Mouse (Mus musculus) heart, postnatal 0 days (tissue): ENCODE results near the gene Chm. TPM values are rescaled to one million over a fixed set of nuclear protein-coding genes. Genes with fewer than 3 reads are reported as not detected.

Experiments used
- ATAC-seq: fragments of 200-750 bp; cut with Nextera tagmentation; 2 replicates; pipeline ENCODE4 v1.8.0; 2017; ENCODE audit warnings: low read depth, moderate number of reproducible peaks, moderate library complexity; ENCODE audit not compliant: insufficient read depth
- DNase-seq: peaks from one replicate; pipeline ENCODE4 v3.0.0-alpha.2; 2016; ENCODE audit warnings: low spot score
- H3K27ac ChIP-seq: fragments of 300-500 bp; sonication (generic); 2 replicates; pipeline ENCODE4 v1.5.1; 2014; ENCODE audit warnings: low read depth, mild to moderate bottlenecking
- H3K27me3 ChIP-seq: fragments of 300-500 bp; sonication (generic); 2 replicates; pipeline ENCODE4 v1.6.1; 2014; ENCODE audit warnings: low read length, mixed read lengths; ENCODE audit not compliant: control insufficient read depth, insufficient read depth
- H3K36me3 ChIP-seq: fragments of 300-500 bp; sonication (generic); replicated peaks from 2 replicates; pipeline ENCODE4 v1.6.1; 2014; ENCODE audit warnings: low read length, mixed read lengths; ENCODE audit not compliant: control insufficient read depth, insufficient read depth
- H3K4me1 ChIP-seq: fragments of 300-500 bp; sonication (generic); 2 replicates; pipeline ENCODE4 v1.6.1; 2014; ENCODE audit warnings: antibody characterized with exemption; ENCODE audit not compliant: control insufficient read depth, insufficient read depth
- H3K4me2 ChIP-seq: fragments of 300-500 bp; sonication (generic); 2 replicates; pipeline ENCODE4 v1.6.1; 2014; ENCODE audit warnings: low read depth, mild to moderate bottlenecking, low read length, moderate library complexity
- H3K4me3 ChIP-seq: fragments of 300-500 bp; sonication (generic); 2 replicates; pipeline ENCODE4 v1.5.1; 2014; ENCODE audit warnings: low read depth, low read length
- H3K9ac ChIP-seq: fragments of 300-500 bp; sonication (generic); replicated peaks from 2 replicates; pipeline ENCODE4 v1.6.1; 2014; ENCODE audit warnings: low read depth, low read length, mixed read lengths
- H3K9me3 ChIP-seq: fragments of 300-500 bp; sonication (generic); replicated peaks from 2 replicates; pipeline ENCODE4 v1.6.1; 2016; ENCODE audit warnings: low read length; ENCODE audit not compliant: control insufficient read depth
- CTCF ChIP-seq: IDR thresholded peaks from 2 replicates; pipeline ENCODE4 v1.5.1; 2016; ENCODE audit warnings: antibody characterized with exemption, control low read depth, low read depth
- EP300 ChIP-seq: IDR thresholded peaks from 2 replicates; pipeline ENCODE4 v1.6.1; 2016; ENCODE audit warnings: antibody characterized with exemption, low read depth
- WGBS: fragments of 180-500 bp; shearing (Covaris S2); extraction: QIAGEN DNeasy Blood & Tissue Kit; methylation state at CpG from one replicate; pipeline ENCODE4 v1.1.7; 2014; 5-methylcytosine and 5-hydroxymethylcytosine counted together
- polyA plus RNA-seq: library from polyadenylated mRNA; unstranded; fragments of >200 nt; fragmentation: Nextera tagmentation; extraction: Ambion mirVana; gene quantifications from 2 replicates; pipeline ENCODE4 v1.2.1, GENCODE M21; 2015
- total RNA-seq: library from RNA; depleted of rRNA; stranded (reverse); fragments of >200 nt; gene quantifications from 2 replicates; pipeline ENCODE4 v1.2.3, GENCODE M21; 2014; ENCODE audit warnings: low replicate concordance

Chm gene
- total and polyA plus RNA-seq, 2 experiments from 2014 or later: 5.7 to 12.2 TPM

DNA sequence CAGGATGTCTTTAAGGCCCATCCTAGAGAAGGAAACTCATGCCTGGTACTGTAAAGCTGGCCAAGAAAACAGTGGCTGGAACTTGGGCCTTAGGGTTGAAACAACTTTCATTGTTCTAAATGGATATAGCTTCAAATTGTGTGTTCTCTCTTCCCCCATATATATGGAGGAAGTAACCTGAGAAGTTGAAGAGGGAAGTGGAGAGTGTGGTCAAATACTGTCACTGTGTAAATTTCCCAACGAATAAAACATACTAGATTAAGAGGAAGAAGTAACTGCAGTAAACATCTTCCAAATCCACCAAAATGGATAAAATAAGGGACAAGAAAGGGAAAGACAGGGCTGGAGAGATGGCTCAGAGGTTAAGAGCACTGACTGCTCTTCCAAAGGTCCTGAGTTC is 13.0 kb downstream of the Chm start:
- Histone ChIP-seq H3K27ac (no peak overlapping the region), H3K4me2 (no peak overlapping the region), H3K4me3 (no peak overlapping the region), H3K9ac (no peak overlapping the region), H3K9me3 (no peaks in the 10 kb centered on the region), H3K27me3 (no peaks in the 10 kb centered on the region), H3K36me3 (no peaks in the 10 kb centered on the region), H3K4me1 (no peaks in the 10 kb centered on the region)
- no peak for DNase-seq
- ATAC-seq: no peak
- TF ChIP-seq CTCF (no peak), EP300 (no peak)
- WGBS: 71% methylated on average over 1 of the region's 1 CpGs

DNA sequence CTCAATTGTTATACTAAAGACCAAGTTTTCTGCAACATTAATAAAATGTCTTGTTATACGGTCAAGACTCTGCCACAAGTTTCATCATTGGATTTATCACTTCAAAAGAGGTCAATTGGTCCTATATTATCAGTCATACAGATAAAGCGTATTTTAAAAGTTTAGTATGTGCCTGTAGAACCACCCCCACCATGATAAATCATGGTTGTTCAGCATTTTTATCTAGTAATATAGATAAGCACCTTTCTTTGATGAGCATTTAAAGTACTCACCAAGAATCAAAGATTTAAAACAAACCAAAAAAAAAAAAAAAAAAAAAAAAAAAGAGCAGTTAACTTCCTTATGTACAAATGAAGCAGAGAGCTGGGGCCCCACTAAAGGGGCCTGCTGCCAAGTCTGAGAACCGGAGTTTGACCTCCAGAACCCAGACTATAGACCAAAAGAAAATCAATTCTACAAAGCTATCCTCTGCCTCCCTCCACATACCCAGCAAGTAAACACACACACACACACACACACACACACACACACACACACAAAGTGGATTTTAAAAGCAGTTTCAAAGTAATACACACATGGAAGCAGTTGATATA is 25.0 kb downstream of the Chm start:
- Histone ChIP-seq H3K4me2 (no peak overlapping the region), H3K9me3 (no peaks in the 10 kb centered on the region), H3K4me1 (no peaks in the 10 kb centered on the region), H3K36me3 (no peaks in the 10 kb centered on the region), H3K9ac (no peak overlapping the region), H3K4me3 (no peak overlapping the region), H3K27me3 (no peaks in the 10 kb centered on the region), H3K27ac (no peak overlapping the region)
- no peak for TF ChIP-seq CTCF
- no peak for TF ChIP-seq EP300
- WGBS: 45% methylated on average over 3 of the region's 3 CpGs
- DNase-seq (no peak), ATAC-seq (no peak)

DNA sequence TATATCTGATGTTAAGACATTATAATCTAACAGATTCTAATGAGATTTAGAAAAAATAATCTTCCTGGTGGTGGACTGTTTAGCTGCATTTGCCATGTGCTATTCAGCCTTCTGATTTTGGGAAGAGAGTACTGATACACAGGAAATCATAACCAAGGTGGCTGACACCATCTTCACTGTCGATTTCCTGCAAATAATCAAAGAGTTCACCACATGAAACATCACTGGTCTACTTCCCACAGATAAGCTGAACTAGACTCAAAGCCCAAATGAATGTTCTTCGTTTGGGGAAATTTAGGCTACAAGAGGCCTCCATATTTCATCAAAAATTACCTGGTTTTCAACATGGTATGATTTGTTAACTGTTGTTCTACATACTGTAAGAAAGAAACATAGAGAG is 101.1 kb downstream of the Chm start:
- Histone ChIP-seq H3K27me3 (no peaks in the 10 kb centered on the region), H3K4me2 (no peak overlapping the region), H3K9me3 (no peaks in the 10 kb centered on the region), H3K27ac (no peak overlapping the region), H3K9ac (no peak overlapping the region), H3K36me3 (no peaks in the 10 kb centered on the region), H3K4me1 (no peaks in the 10 kb centered on the region), H3K4me3 (no peak overlapping the region)
- DNase-seq (no peak), ATAC-seq (no peak)
- 66% methylated on average over 2 of the region's 2 CpGs for WGBS
- TF ChIP-seq EP300: no peak
- TF ChIP-seq CTCF: no peak

DNA sequence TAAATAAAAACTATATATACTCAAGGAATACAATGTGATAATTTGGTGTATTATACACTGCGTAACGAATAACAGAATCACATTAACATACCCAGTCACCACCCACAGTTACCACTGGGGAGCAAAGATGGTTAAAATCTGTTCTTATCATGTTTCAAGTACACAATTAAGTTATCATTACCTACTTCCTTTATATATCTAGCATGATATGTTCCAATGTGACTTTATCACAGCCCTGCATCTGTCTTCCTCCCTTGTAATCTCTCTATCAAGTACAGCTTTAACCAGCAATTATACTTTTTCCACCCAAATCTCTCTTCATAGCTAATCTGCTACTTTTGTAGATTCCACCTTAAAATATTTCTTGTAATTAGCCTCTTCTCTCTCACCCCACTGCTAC is 109.3 kb downstream of the Chm start:
- H3K4me3 ChIP-seq: no peak overlapping the region
- H3K4me1 ChIP-seq: no peaks in the 10 kb centered on the region
- no peaks in the 10 kb centered on the region for H3K27me3 ChIP-seq
- 89% methylated on average over 2 of the region's 2 CpGs for WGBS
- DNase-seq (no peak), ATAC-seq (no peak)
- no peaks in the 10 kb centered on the region for H3K9me3 ChIP-seq
- no peak overlapping the region for H3K4me2 ChIP-seq
- H3K9ac ChIP-seq: no peak overlapping the region
- no peak for TF ChIP-seq EP300
- no peak for TF ChIP-seq CTCF
- no peaks in the 10 kb centered on the region for H3K36me3 ChIP-seq
- H3K27ac ChIP-seq: no peak overlapping the region

DNA sequence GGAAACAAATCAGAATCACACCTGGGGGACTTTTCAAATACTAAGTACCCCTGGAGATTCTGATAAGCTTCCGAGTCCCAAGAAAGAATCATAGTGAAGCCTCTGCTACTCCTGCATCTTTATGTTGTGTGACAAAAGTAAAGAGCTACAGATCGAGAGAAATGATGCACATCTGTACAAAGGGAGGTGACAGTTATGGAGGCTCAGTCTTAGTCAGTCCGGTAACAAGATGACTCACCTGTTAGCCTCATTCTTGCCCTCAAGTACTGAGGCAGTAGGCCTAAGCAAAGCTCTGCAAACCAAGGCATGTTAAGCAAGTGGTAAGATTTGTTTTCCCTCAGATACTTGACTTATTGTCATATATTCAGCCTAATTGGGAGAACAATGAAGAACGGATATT is 110.5 kb downstream of the Chm start:
- ATAC-seq: no peak
- Histone ChIP-seq H3K4me1 (no peaks in the 10 kb centered on the region), H3K27me3 (no peaks in the 10 kb centered on the region), H3K27ac (no peak overlapping the region), H3K36me3 (no peaks in the 10 kb centered on the region), H3K9ac (no peak overlapping the region), H3K4me3 (no peak overlapping the region), H3K4me2 (no peak overlapping the region), H3K9me3 (no peaks in the 10 kb centered on the region)
- TF ChIP-seq CTCF (no peak), EP300 (no peak)
- DNase-seq: no peak
- 82% methylated on average over 4 of the region's 4 CpGs for WGBS

DNA sequence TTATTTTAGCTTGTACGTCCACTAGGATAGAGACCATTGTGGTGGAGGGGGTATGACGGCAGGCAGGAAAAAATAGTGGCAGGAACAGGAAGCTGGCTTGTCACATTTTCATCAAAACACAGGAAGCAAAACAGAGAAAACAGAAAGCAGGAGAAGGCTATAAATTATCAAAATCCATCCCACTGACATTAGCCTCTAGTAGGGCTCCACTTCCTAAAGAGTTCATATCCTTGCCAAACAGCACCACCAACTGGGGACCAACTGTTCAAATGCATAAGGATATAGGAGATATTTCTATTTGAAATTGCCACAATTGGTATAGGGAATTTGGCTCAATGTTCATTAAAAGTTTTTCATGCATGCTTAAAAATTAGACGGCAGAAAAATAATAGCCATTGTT is 181.7 kb downstream of the Chm start:
- TF ChIP-seq EP300: no peak
- no peak for TF ChIP-seq CTCF
- Histone ChIP-seq H3K27ac (no peak overlapping the region), H3K27me3 (no peaks in the 10 kb centered on the region), H3K9me3 (no peaks in the 10 kb centered on the region), H3K9ac (no peak overlapping the region), H3K4me3 (no peak overlapping the region), H3K4me2 (no peak overlapping the region), H3K36me3 (no peaks in the 10 kb centered on the region), H3K4me1 (no peaks in the 10 kb centered on the region)
- WGBS: 66% methylated on average over 3 of the region's 3 CpGs
- DNase-seq (no peak), ATAC-seq (no peak)
